Mouse (Mus musculus) liver, postnatal 0 days (tissue): ENCODE measurements around the gene Tarbp2.

Source experiments
- CTCF ChIP-seq: sonication (generic); IDR thresholded peaks from 2 replicates; pipeline ENCODE4 v1.5.1; 2016; ENCODE audit warnings: antibody characterized with exemption, low read depth
- EP300 ChIP-seq: IDR thresholded peaks from 2 replicates; pipeline ENCODE4 v1.6.1; 2016; ENCODE audit warnings: antibody characterized with exemption, low read depth, mild to moderate bottlenecking

DNA sequence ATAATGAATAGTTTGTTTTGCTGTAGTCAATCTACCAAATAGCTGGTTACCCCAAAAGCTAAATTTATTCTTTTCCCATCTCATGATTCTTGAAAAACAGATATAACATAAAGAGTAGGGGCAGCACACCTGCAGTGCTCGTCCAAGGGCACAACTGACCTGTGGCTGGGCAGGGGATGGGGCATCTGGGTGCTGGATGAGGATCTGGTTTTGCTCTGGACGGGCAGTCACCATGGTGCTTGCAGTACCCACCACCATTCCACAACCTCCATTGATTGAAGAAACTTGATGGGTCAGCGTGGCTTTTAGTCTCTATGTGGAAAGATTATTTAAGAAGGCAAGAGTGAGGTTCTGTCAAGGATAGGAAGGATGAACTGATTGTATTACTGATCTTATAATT lies 28.3 kb downstream of the Tarbp2 start:
- TF ChIP-seq CTCF (no peak), EP300 (no peak)
